In the genomic region with DNA sequence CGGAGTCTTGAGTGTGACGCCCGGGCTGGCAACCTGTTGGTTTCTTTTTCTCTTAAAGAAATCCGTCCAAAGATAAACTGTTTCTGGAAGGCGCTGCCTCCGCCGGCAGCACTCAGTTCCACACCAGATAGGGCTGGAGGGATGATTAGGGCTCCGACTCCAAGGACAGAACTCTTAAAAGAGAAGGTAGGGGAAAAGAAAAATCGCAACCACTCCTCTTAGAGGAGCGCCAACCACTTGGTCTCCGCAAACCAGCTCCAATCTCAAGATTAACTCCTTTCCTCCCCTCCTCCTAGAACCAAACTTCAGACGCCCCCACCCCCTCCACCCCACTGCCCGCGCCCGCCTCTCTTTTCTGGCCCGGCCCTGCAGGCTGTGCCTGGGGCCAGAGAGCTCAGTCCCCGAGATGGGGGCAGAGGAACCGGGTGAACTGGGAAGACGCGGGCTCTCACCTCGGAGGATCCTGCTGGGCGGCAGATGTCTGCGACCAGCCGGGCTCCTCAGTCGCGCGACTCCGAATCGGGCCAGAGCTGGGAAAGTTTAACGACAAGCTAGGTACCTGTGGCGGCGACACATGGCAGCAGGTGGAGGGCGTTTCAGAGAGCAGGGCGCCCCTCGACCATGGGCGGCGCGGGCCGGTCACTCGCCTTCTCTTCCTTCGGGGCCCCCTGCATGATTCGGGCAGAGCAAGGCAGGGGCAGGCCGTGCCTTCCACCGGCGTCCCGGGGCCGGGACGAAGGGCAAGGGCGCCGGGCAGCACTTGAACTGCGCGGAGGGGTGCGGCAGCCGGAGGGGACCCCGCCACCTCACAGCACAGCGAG, we compare ENCODE assay signal across 8 mouse cellular contexts. TPM values are rescaled to one million over a fixed set of nuclear protein-coding genes. Genes with fewer than 3 reads are reported as not detected.
A peak's percentile ranks its signal among the peaks of the same experiment; 100 is the strongest.
DNase-seq lines count a peak whose midpoint lies in the region; ATAC-seq and TF ChIP-seq lines count a peak whose summit lies in the region.

No protein-coding gene starts in this region.

- TF ChIP-seq POLR2A in brain, embryonic 14.5 days (IDR thresholded peaks at IDR 0.05; ENCODE audit: borderline replicate concordance, extremely low read depth, insufficient read depth, insufficient read length, poor library complexity, severe bottlenecking): no peak

- peak overlapping the region; percentile 61 for H3K9ac ChIP-seq in forebrain, embryonic 14.5 days (ENCODE audit: low read length)
- peak overlapping the region; percentile 81 for H3K9ac ChIP-seq in intestine, postnatal 0 days (ENCODE audit: low read depth, low read length)
- peak overlapping the region; percentile 57 for H3K9ac ChIP-seq in midbrain, embryonic 16.5 days (ENCODE audit: low read depth, low read length)

- H3K36me3 ChIP-seq in erythroblast, embryonic 14.5 days (ENCODE audit: control insufficient read depth): peaks cover 37% of the 10 kb centered on the region
- H3K36me3 ChIP-seq in forebrain, embryonic 14.5 days (ENCODE audit: control insufficient read depth, insufficient read depth, low read length): no peaks in the 10 kb centered on the region
- H3K36me3 ChIP-seq in intestine, postnatal 0 days (ENCODE audit: control insufficient read depth, insufficient read depth): peaks cover 11% of the 10 kb centered on the region; the same call in 1 of the 2 replicates
- no peaks in the 10 kb centered on the region for H3K36me3 ChIP-seq in midbrain, embryonic 16.5 days (ENCODE audit: control insufficient read depth, insufficient read depth, low read length)

- H3K4me2 ChIP-seq in forebrain, embryonic 14.5 days (ENCODE audit: low read length): peak overlapping the region; percentile 97
- peak overlapping the region; percentile 94 for H3K4me2 ChIP-seq in intestine, postnatal 0 days (replicated peaks; ENCODE audit: low read depth)
- peak overlapping the region; percentile 94 for H3K4me2 ChIP-seq in midbrain, embryonic 16.5 days (ENCODE audit: low read length)

- ATAC-seq in erythroblast, adult 5-6 weeks (replicated peaks; ENCODE audit: low FRiP score, poor library complexity, severe bottlenecking): no peak
- ATAC-seq in forebrain, embryonic 14.5 days: peak; percentile 11
- no peak for ATAC-seq in intestine, postnatal 0 days
- ATAC-seq in midbrain, embryonic 16.5 days: 0 out of 2 replicates have a peak, but pooled peaks have one; percentile 1

- no peaks in the 10 kb centered on the region for H3K9me3 ChIP-seq in erythroblast, embryonic 14.5 days (ENCODE audit: control insufficient read depth, low read length)
- H3K9me3 ChIP-seq in forebrain, embryonic 14.5 days (replicated peaks; ENCODE audit: control insufficient read depth, low read length): no peaks in the 10 kb centered on the region
- H3K9me3 ChIP-seq in intestine, postnatal 0 days (ENCODE audit: control insufficient read depth): no peaks in the 10 kb centered on the region
- no peaks in the 10 kb centered on the region for H3K9me3 ChIP-seq in midbrain, embryonic 16.5 days (replicated peaks; ENCODE audit: control insufficient read depth, low read length, poor library complexity, severe bottlenecking)

- no peak for TF ChIP-seq CTCF in brain, embryonic 14.5 days (IDR thresholded peaks at IDR 0.05; ENCODE audit: borderline replicate concordance, extremely low read depth, insufficient read depth, insufficient read length)
- no peak for TF ChIP-seq CTCF in intestine, postnatal 0 days (IDR thresholded peaks at IDR 0.05; ENCODE audit: low read depth)

- H3K27me3 ChIP-seq in erythroblast, embryonic 14.5 days (ENCODE audit: control insufficient read depth): peaks cover 9% of the 10 kb centered on the region
- peaks cover 61% of the 10 kb centered on the region for H3K27me3 ChIP-seq in forebrain, embryonic 14.5 days (replicated peaks; ENCODE audit: control insufficient read depth, insufficient read depth, low read length)
- H3K27me3 ChIP-seq in intestine, postnatal 0 days (replicated peaks; ENCODE audit: control insufficient read depth, insufficient read depth, low read length): no peaks in the 10 kb centered on the region
- peaks cover 28% of the 10 kb centered on the region for H3K27me3 ChIP-seq in midbrain, embryonic 16.5 days (ENCODE audit: control insufficient read depth, insufficient read depth, low read depth, low read length)

- H3K4me3 ChIP-seq in erythroblast, embryonic 14.5 days (replicated peaks): peak overlapping the region; percentile 87
- H3K4me3 ChIP-seq in forebrain, embryonic 14.5 days (ENCODE audit: low read depth, low read length): peak overlapping the region; percentile 59
- H3K4me3 ChIP-seq in intestine, postnatal 0 days (ENCODE audit: low read depth, low read length): peak overlapping the region; percentile 81
- H3K4me3 ChIP-seq in midbrain, embryonic 16.5 days (ENCODE audit: low read depth, low read length): peak overlapping the region; percentile 67

- H3K27ac ChIP-seq in forebrain, embryonic 14.5 days (ENCODE audit: low read depth, low read length): no peak overlapping the region
- H3K27ac ChIP-seq in intestine, postnatal 0 days (ENCODE audit: low read depth, low read length): peak overlapping the region; percentile 68
- no peak overlapping the region for H3K27ac ChIP-seq in midbrain, embryonic 16.5 days (ENCODE audit: low read length)

- whole genome bisulfite sequencing in forebrain, embryonic 14.5 days: under 1% methylated on average over 47 of the region's 56 CpGs
- under 1% methylated on average over 49 of the region's 56 CpGs for WGBS in intestine, postnatal 0 days
- WGBS in midbrain, embryonic 16.5 days: under 1% methylated on average over 55 of the region's 56 CpGs

- DNase-seq in 416B (ENCODE audit: low read depth): peak; percentile 38
- peak; percentile 36 for DNase-seq in brain, embryonic 14.5 days (ENCODE audit: low read depth)
- peak; percentile 43 for DNase-seq in forebrain, embryonic 14.5 days (ENCODE audit: low spot score)
- DNase-seq in right cerebral cortex, adult 18-20 months: no peak

- peaks cover 75% of the 10 kb centered on the region for H3K4me1 ChIP-seq in erythroblast, embryonic 14.5 days (ENCODE audit: control insufficient read depth)
- H3K4me1 ChIP-seq in forebrain, embryonic 14.5 days (ENCODE audit: control insufficient read depth, insufficient read depth, low read length): peaks cover 19% of the 10 kb centered on the region
- H3K4me1 ChIP-seq in intestine, postnatal 0 days (replicated peaks; ENCODE audit: control insufficient read depth, insufficient read depth, low read length): peaks cover 3% of the 10 kb centered on the region; the same call in 1 of the 2 replicates
- peaks cover 35% of the 10 kb centered on the region for H3K4me1 ChIP-seq in midbrain, embryonic 16.5 days (ENCODE audit: control insufficient read depth, insufficient read depth, low read length)

RNA-seq across cellular contexts. Expression of a gene that starts 0.7 kb away (rescaled TPM):
- polyA plus RNA-seq in erythroblast, embryonic 14.5 days (2012): 1.3 and 2.3 TPM in 2 replicates
- total RNA-seq in erythroblast, adult 5-6 weeks (2015; ENCODE audit: low replicate concordance): 2.7 and 5.0 TPM in 2 replicates
- 4.3 and 5.4 TPM in 2 replicates for total RNA-seq in erythroblast, adult 5-6 weeks (2017; ENCODE audit: low replicate concordance)
- polyA plus RNA-seq in brain, embryonic 14.5 days (2012; rRNA removed): 1.7 and 1.9 TPM in 2 replicates
- 0.88 and 0.91 TPM in 2 replicates for polyA plus RNA-seq in forebrain, embryonic 14.5 days (2014; fragmentation: Nextera tagmentation; extraction: Ambion mirVana)
- polyA plus RNA-seq in intestine, postnatal 0 days (2015; fragmentation: Nextera tagmentation; extraction: Ambion mirVana): 4.7 and 5.6 TPM in 2 replicates
- 0.58 and 0.62 TPM in 2 replicates for polyA plus RNA-seq in midbrain, embryonic 16.5 days (2015; fragmentation: Nextera tagmentation; extraction: Ambion mirVana)

RNA-seq across cellular contexts. Expression of a gene that starts 46.6 kb away (rescaled TPM):
- 0.76 and 1.3 TPM in 2 replicates for polyA plus RNA-seq in erythroblast, embryonic 14.5 days (2012)
- 2.5 and 2.9 TPM in 2 replicates for total RNA-seq in erythroblast, adult 5-6 weeks (2015; ENCODE audit: low replicate concordance)
- total RNA-seq in erythroblast, adult 5-6 weeks (2017; ENCODE audit: low replicate concordance): 1.4 and 6.6 TPM in 2 replicates
- 39.5 TPM in 2 replicates for polyA plus RNA-seq in brain, embryonic 14.5 days (2012; rRNA removed)
- 6.6 and 6.9 TPM in 2 replicates for polyA plus RNA-seq in forebrain, embryonic 14.5 days (2014; fragmentation: Nextera tagmentation; extraction: Ambion mirVana)
- polyA plus RNA-seq in intestine, postnatal 0 days (2015; fragmentation: Nextera tagmentation; extraction: Ambion mirVana): 5.1 and 5.5 TPM in 2 replicates
- 3.6 and 4.9 TPM in 2 replicates for polyA plus RNA-seq in midbrain, embryonic 16.5 days (2015; fragmentation: Nextera tagmentation; extraction: Ambion mirVana)

Comparison
In these comparisons a context has a peak if more than half of its experiments do, and no peak if none do; other contexts are left out.
1. ATAC-seq: peak in forebrain, embryonic 14.5 days (single experiment) and midbrain, embryonic 16.5 days (single experiment); none in erythroblast, adult 5-6 weeks (single experiment) and intestine, postnatal 0 days (single experiment).
2. Peak in every context shown above with its lines, with median percentiles within 50 percentile points of each other: H3K4me3 ChIP-seq, H3K4me2 ChIP-seq and H3K9ac ChIP-seq.